Mouse (Mus musculus): ENCODE measurements around the gene Ces4a. TPM values are rescaled to one million over a fixed set of nuclear protein-coding genes. Genes with fewer than 3 reads are reported as not detected.
A peak's percentile ranks its signal among the peaks of the same experiment; 100 is the strongest.
"Not testable (repeated sequence)": the region's sequence is repeated elsewhere in the genome, so short reads cannot be mapped to it uniquely, and the experiment has no call there.

The Ces4a gene
- total RNA-seq (2014; rRNA removed; ENCODE audit: low replicate concordance) (not detected in 2 replicates), polyA plus RNA-seq (2015; fragmentation: Nextera tagmentation; extraction: Ambion mirVana) (not detected in 2 replicates)

DNA sequence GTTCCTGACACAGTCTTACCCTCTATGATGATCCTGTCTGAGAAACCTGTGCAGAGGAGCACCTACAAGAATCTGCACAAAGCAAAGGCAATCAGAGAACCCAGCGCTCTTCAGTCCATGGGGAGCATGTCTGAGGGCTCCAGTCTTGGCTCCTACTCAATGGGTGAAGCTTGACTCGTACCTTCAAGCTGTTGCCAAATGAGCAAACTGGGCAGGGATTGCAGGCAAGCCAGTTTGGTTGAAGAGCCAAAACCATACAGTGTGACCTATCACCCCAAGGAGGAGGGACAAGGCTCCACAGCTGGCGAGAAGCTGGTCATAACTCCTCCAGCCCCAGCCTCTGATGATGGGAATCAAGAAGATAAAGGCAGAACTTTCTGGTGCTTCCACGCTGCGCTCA is at the start of gene Ces4a:
Gene Ces4a, plus strand, starts transcription at position 292 of the 400 bp plus-strand sequence.
- Histone ChIP-seq H3K4me2 (ENCODE audit: low read depth, low read length) (no peak within 1 kb of the TSS), H3K27ac (ENCODE audit: low read depth) (no peak within 1 kb of the TSS), H3K27me3 (ENCODE audit: control insufficient read depth, insufficient read depth, low read length) (no peaks in the 10 kb centered on the region), H3K4me3 (ENCODE audit: low read depth, low read length) (no peak within 1 kb of the TSS), H3K9me3 (replicated peaks; ENCODE audit: control insufficient read depth, low read length) (no peaks in the 10 kb centered on the region), H3K36me3 (replicated peaks; ENCODE audit: control insufficient read depth, insufficient read depth, low read length) (no peaks in the 10 kb centered on the region), H3K9ac (replicated peaks; ENCODE audit: low read depth, low read length) (no peak within 1 kb of the TSS), H3K4me1 (ENCODE audit: control insufficient read depth, insufficient read depth) (no peaks in the 10 kb centered on the region)
- ATAC-seq (ENCODE audit: insufficient read depth, low read depth), result no peak
- DNase-seq (ENCODE audit: low spot score), result no peak
- TF ChIP-seq EP300 (IDR thresholded peaks at IDR 0.05; ENCODE audit: low read depth), result no peak
- no peak for TF ChIP-seq CTCF (IDR thresholded peaks at IDR 0.05; ENCODE audit: low read depth)
- WGBS, result 71% methylated on average over 5 of the region's 5 CpGs

DNA sequence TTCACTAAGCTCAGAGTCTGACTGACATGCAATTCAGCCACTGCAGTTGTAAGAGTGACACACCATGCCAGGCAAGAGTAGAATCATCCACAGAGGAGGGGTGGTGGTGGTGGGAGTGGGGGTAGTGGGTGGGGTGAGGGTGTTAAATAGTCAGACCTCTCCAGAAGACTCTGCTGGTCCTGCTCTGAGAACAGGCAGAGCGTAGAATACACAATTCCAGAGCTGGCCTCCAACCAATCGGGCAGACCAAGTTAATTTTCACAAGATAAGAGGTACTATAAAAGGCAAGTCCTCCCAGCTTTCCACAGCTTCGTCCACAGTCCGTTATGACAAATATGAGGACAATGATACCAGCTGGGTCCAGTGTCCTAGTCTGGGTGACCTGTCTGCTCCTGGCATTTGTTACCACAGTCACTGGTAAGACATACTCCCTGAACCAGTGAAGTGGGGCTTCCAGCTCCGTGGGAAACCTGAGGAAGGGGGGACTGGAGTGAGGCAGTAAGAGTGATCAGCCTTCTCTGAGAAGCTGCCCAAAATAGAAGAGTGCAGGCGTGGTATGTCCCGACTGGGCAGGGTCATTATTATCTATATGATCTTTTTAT is 48.0 kb upstream of the Ces4a start, which contains the start of gene Ces3b:
Gene Ces3b, plus strand, starts transcription at position 305 of the 602 bp plus-strand sequence.
- H3K9me3 ChIP-seq (replicated peaks; ENCODE audit: control insufficient read depth, low read length), result no peaks in the 10 kb centered on the region
- 0 out of 2 replicates have a peak, but pooled peaks cover 3% of the 10 kb centered on the region for H3K4me1 ChIP-seq (ENCODE audit: control insufficient read depth, insufficient read depth)
- H3K27me3 ChIP-seq (ENCODE audit: control insufficient read depth, insufficient read depth, low read length), result no peaks in the 10 kb centered on the region
- ATAC-seq (ENCODE audit: insufficient read depth, low read depth), result peak; percentile 79
- H3K4me3 ChIP-seq (ENCODE audit: low read depth, low read length), result no peak within 1 kb of the TSS
- H3K36me3 ChIP-seq (replicated peaks; ENCODE audit: control insufficient read depth, insufficient read depth, low read length), result no peaks in the 10 kb centered on the region
- peak; percentile 47 for DNase-seq (ENCODE audit: low spot score)
- peak within 1 kb of the TSS; percentile 9 for H3K27ac ChIP-seq (ENCODE audit: low read depth)
- TF ChIP-seq CTCF (IDR thresholded peaks at IDR 0.05; ENCODE audit: low read depth), result no peak
- no peak for TF ChIP-seq EP300 (IDR thresholded peaks at IDR 0.05; ENCODE audit: low read depth)
- no peak within 1 kb of the TSS for H3K9ac ChIP-seq (replicated peaks; ENCODE audit: low read depth, low read length)
- WGBS, result 24% methylated on average over 7 of the region's 7 CpGs
- H3K4me2 ChIP-seq (ENCODE audit: low read depth, low read length), result peak within 1 kb of the TSS; percentile 33; the same call in 1 of the 2 replicates

DNA sequence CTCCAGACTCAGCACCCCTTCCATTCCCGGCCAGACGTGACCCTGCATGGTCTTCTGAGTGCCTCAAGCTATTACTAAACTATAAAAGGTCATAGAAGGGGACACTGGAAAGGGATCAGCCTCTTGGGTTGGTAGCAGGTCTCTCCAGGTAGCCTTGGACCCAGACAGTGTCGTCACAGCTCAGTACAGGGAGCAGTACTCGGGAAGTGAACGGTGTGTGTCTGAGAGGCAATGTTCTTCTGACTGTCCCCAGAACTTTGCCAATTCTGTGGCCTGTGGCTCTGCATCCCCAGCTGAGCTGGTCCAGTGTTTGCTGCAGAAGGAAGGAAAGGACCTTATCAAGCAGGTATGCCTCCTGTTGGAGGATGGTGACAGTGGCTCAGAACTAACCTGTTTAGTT is 43.4 kb upstream of the Ces4a start:
- DNase-seq (ENCODE audit: low spot score); H3K9me3 ChIP-seq (replicated peaks; ENCODE audit: control insufficient read depth, low read length); H3K4me1 ChIP-seq (ENCODE audit: control insufficient read depth, insufficient read depth); H3K27me3 ChIP-seq (ENCODE audit: control insufficient read depth, insufficient read depth, low read length); H3K4me3 ChIP-seq (ENCODE audit: low read depth, low read length); H3K4me2 ChIP-seq (ENCODE audit: low read depth, low read length); ATAC-seq (ENCODE audit: insufficient read depth, low read depth); H3K36me3 ChIP-seq (replicated peaks; ENCODE audit: control insufficient read depth, insufficient read depth, low read length); H3K9ac ChIP-seq (replicated peaks; ENCODE audit: low read depth, low read length); H3K27ac ChIP-seq (ENCODE audit: low read depth): not testable (repeated sequence)
- 81% methylated on average over 3 of the region's 5 CpGs for WGBS

DNA sequence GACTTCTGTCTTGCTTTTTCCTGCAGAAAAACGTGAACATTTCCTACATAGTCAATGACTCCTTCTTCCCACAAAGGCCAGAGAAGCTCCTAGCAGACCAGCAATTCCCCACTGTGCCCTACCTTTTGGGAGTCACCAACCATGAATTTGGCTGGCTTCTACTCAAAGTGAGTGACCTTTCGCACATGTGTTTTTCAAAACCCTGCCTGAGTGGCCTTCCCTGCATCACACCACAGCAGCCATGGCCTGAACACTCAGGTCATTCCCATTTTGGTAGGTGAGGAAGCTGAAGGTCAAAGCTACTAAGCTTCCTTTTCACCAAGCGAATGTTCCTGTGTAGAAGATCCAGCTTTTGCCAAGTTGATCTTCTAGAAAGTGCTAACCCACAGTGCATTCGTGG is 43.0 kb upstream of the Ces4a start:
- no peak overlapping the region for H3K27ac ChIP-seq (ENCODE audit: low read depth)
- 58% methylated on average over 4 of the region's 4 CpGs for WGBS
- ATAC-seq (ENCODE audit: insufficient read depth, low read depth), result no peak
- H3K4me3 ChIP-seq (ENCODE audit: low read depth, low read length), result no peak overlapping the region
- no peaks in the 10 kb centered on the region for H3K36me3 ChIP-seq (replicated peaks; ENCODE audit: control insufficient read depth, insufficient read depth, low read length)
- no peak for DNase-seq (ENCODE audit: low spot score)
- no peaks in the 10 kb centered on the region for H3K9me3 ChIP-seq (replicated peaks; ENCODE audit: control insufficient read depth, low read length)
- H3K4me2 ChIP-seq (ENCODE audit: low read depth, low read length), result no peak overlapping the region
- H3K4me1 ChIP-seq (ENCODE audit: control insufficient read depth, insufficient read depth), result 0 out of 2 replicates have a peak, but pooled peaks cover 3% of the 10 kb centered on the region
- no peak overlapping the region for H3K9ac ChIP-seq (replicated peaks; ENCODE audit: low read depth, low read length)
- no peaks in the 10 kb centered on the region for H3K27me3 ChIP-seq (ENCODE audit: control insufficient read depth, insufficient read depth, low read length)
- TF ChIP-seq EP300 (IDR thresholded peaks at IDR 0.05; ENCODE audit: low read depth), result no peak
- no peak for TF ChIP-seq CTCF (IDR thresholded peaks at IDR 0.05; ENCODE audit: low read depth)

DNA sequence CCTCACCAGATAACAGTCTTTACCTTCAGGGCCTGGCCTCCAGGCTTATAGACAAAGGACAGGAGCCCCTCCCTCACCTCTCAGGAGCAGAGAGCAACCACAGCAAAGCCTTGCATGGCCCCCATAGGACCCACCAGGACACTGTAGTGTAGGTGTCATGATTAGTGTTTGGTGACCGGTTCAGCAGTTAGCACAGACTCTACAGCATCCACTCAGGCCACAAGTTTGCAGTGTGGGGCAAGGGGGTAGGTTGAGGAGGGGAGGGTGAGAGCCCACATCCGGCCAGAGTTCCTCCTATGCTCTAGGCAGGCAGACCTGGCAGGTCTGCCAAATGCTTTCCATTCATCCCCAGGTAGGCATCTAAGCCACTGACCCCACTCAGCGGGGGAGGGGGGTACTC is 37.6 kb upstream of the Ces4a start:
- Histone ChIP-seq H3K4me3 (ENCODE audit: low read depth, low read length) (no peak overlapping the region), H3K36me3 (replicated peaks; ENCODE audit: control insufficient read depth, insufficient read depth, low read length) (no peaks in the 10 kb centered on the region), H3K27ac (ENCODE audit: low read depth) (no peak overlapping the region), H3K4me1 (ENCODE audit: control insufficient read depth, insufficient read depth) (no peaks in the 10 kb centered on the region), H3K4me2 (ENCODE audit: low read depth, low read length) (no peak overlapping the region), H3K9me3 (replicated peaks; ENCODE audit: control insufficient read depth, low read length) (no peaks in the 10 kb centered on the region), H3K9ac (replicated peaks; ENCODE audit: low read depth, low read length) (no peak overlapping the region), H3K27me3 (ENCODE audit: control insufficient read depth, insufficient read depth, low read length) (no peaks in the 10 kb centered on the region)
- TF ChIP-seq EP300 (IDR thresholded peaks at IDR 0.05; ENCODE audit: low read depth) (no peak), CTCF (IDR thresholded peaks at IDR 0.05; ENCODE audit: low read depth) (no peak)
- DNase-seq (ENCODE audit: low spot score), result no peak
- WGBS, result 87% methylated on average over 3 of the region's 3 CpGs
- ATAC-seq (ENCODE audit: insufficient read depth, low read depth), result no peak

DNA sequence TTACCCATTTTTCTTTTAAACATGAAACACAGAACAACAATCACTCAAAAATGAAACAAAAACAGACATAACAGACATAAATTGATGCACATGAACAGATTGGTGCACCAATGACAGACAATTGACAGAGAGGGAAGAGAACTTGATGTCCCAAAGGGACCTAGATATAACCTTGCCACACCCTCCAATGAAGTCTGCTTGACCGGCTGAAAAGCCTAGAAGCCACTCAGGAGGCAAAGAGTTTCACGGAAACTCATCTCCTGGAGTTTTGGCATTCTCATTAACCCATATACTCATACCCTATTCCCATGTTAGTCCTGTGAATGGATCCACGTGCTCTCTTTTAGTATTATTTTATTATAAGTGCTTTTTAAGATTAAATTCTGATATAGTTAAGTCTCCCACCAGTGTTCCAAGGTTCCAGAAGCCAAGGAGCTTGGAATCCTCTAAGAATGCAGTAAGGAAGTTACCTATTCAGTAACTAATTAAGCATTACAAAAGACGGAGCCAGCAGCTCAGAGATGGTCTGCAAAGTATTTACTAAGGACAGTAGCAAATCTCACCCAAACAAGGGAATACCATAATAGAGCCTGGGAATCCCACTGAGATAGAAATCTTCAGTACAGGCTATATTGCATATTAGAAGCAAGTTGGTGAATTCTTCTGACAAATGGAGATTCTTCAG is 29.4 kb upstream of the Ces4a start:
- not testable (repeated sequence) for H3K4me3 ChIP-seq (ENCODE audit: low read depth, low read length); H3K27me3 ChIP-seq (ENCODE audit: control insufficient read depth, insufficient read depth, low read length); H3K4me2 ChIP-seq (ENCODE audit: low read depth, low read length); H3K36me3 ChIP-seq (replicated peaks; ENCODE audit: control insufficient read depth, insufficient read depth, low read length); H3K27ac ChIP-seq (ENCODE audit: low read depth); H3K4me1 ChIP-seq (ENCODE audit: control insufficient read depth, insufficient read depth); ATAC-seq (ENCODE audit: insufficient read depth, low read depth); H3K9me3 ChIP-seq (replicated peaks; ENCODE audit: control insufficient read depth, low read length); DNase-seq (ENCODE audit: low spot score); H3K9ac ChIP-seq (replicated peaks; ENCODE audit: low read depth, low read length)
- 65% methylated on average over 4 of the region's 4 CpGs for WGBS

DNA sequence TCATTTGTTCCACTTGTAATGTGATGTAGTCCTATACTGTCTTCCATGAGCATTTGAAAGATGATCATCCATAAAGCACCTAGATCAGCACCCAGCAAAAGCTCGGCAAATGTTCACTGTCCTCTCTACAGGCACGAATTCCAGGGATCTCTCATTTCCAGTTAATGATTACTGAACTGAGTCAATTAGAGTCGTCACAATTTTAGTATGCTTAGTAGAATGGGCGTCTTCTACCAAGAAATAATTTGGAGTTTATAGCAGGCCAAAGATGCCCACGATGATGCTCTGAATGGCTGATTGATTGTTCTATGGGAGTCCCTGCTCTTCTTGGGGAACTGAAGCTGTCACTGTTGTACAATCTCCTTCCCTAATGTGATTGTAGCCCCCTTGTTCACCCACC is 27.9 kb upstream of the Ces4a start:
- not testable (repeated sequence) for H3K27ac ChIP-seq (ENCODE audit: low read depth); H3K4me1 ChIP-seq (ENCODE audit: control insufficient read depth, insufficient read depth); H3K36me3 ChIP-seq (replicated peaks; ENCODE audit: control insufficient read depth, insufficient read depth, low read length); H3K27me3 ChIP-seq (ENCODE audit: control insufficient read depth, insufficient read depth, low read length); H3K9me3 ChIP-seq (replicated peaks; ENCODE audit: control insufficient read depth, low read length); H3K4me2 ChIP-seq (ENCODE audit: low read depth, low read length); H3K4me3 ChIP-seq (ENCODE audit: low read depth, low read length); ATAC-seq (ENCODE audit: insufficient read depth, low read depth); H3K9ac ChIP-seq (replicated peaks; ENCODE audit: low read depth, low read length); DNase-seq (ENCODE audit: low spot score)
- 75% methylated on average over 5 of the region's 5 CpGs for WGBS
